Mouse (Mus musculus) stomach, postnatal 0 days (tissue): ENCODE measurements around the gene Hdhd5. TPM values are rescaled to one million over a fixed set of nuclear protein-coding genes. Genes with fewer than 3 reads are reported as not detected.

Experiments
- ATAC-seq: fragments of 200-750 bp; cut with Nextera tagmentation; 2 replicates; pipeline ENCODE4 v1.8.0; 2017; ENCODE audit not compliant: low FRiP score, low TSS enrichment
- DNase-seq: peaks from one replicate; pipeline ENCODE4 v3.0.0-alpha.2; 2016; ENCODE audit warnings: low spot score
- H3K27ac ChIP-seq: fragments of 300-500 bp; sonication (generic); replicated peaks from 2 replicates; pipeline ENCODE4 v1.5.1; 2014; ENCODE audit warnings: mild to moderate bottlenecking, control low read depth
- H3K27me3 ChIP-seq: fragments of 300-500 bp; sonication (generic); 2 replicates; pipeline ENCODE4 v1.6.1; 2014; ENCODE audit warnings: low read length; ENCODE audit not compliant: control insufficient read depth, insufficient read depth
- H3K36me3 ChIP-seq: fragments of 300-500 bp; sonication (generic); 2 replicates; pipeline ENCODE4 v1.6.1; 2014; ENCODE audit warnings: low read length, mixed read lengths; ENCODE audit not compliant: control insufficient read depth, insufficient read depth
- H3K4me1 ChIP-seq: fragments of 300-500 bp; sonication (generic); replicated peaks from 2 replicates; pipeline ENCODE4 v1.6.1; 2014; ENCODE audit warnings: antibody characterized with exemption; ENCODE audit not compliant: control insufficient read depth, insufficient read depth
- H3K4me2 ChIP-seq: fragments of 300-500 bp; sonication (generic); replicated peaks from 2 replicates; pipeline ENCODE4 v1.6.1; 2014; ENCODE audit warnings: low read depth, mild to moderate bottlenecking, control low read depth, moderate library complexity
- H3K4me3 ChIP-seq: fragments of 300-500 bp; sonication (generic); 2 replicates; pipeline ENCODE4 v1.5.1; 2014; ENCODE audit warnings: low read depth, low read length, control low read depth
- H3K9ac ChIP-seq: fragments of 300-500 bp; sonication (generic); 2 replicates; pipeline ENCODE4 v1.6.1; 2014; ENCODE audit warnings: mild to moderate bottlenecking, low read length, control low read depth, mixed read lengths
- H3K9me3 ChIP-seq: fragments of 300-500 bp; sonication (generic); 2 replicates; pipeline ENCODE4 v1.6.1; 2016; ENCODE audit warnings: low read length; ENCODE audit not compliant: control insufficient read depth
- CTCF ChIP-seq: IDR thresholded peaks from 2 replicates; pipeline ENCODE4 v1.5.1; 2016; ENCODE audit warnings: antibody characterized with exemption, low read depth, mild to moderate bottlenecking, moderate library complexity
- EP300 ChIP-seq: optimal IDR thresholded peaks from 2 replicates; pipeline ENCODE3; 2016; ENCODE audit warnings: antibody characterized with exemption
- WGBS: fragments of 180-500 bp; shearing (Covaris S2); extraction: QIAGEN DNeasy Blood & Tissue Kit; methylation state at CpG from one replicate; pipeline ENCODE4 v1.1.7; 2014; 5-methylcytosine and 5-hydroxymethylcytosine counted together
- polyA plus RNA-seq: library from polyadenylated mRNA; unstranded; fragments of >200 nt; fragmentation: Nextera tagmentation; extraction: Ambion mirVana; gene quantifications from 2 replicates; pipeline ENCODE4 v1.2.1, GENCODE M21; 2015

Hdhd5 gene
- polyA plus RNA-seq, 1 experiment from 2014 or later, result 8.5 TPM

- 78% methylated on average over 5 of the region's 5 CpGs for WGBS
- no peak; the same call in 1 of the 2 replicates for ATAC-seq
- Histone ChIP-seq H3K9me3 (no peaks in the 10 kb centered on the region), H3K9ac (no peak overlapping the region), H3K27me3 (no peaks in the 10 kb centered on the region), H3K36me3 (peaks cover 10% of the 10 kb centered on the region; the same call in 1 of the 2 replicates), H3K4me3 (no peak overlapping the region), H3K4me1 (no peaks in the 10 kb centered on the region), H3K4me2 (no peak overlapping the region), H3K27ac (no peak overlapping the region)
- no peak for DNase-seq
- TF ChIP-seq CTCF (no peak), EP300 (no peak)
Measured at GRCm38 (mm10) chr6:120519647-120520046, 11.5 kb downstream of the Hdhd5 start.

DNA sequence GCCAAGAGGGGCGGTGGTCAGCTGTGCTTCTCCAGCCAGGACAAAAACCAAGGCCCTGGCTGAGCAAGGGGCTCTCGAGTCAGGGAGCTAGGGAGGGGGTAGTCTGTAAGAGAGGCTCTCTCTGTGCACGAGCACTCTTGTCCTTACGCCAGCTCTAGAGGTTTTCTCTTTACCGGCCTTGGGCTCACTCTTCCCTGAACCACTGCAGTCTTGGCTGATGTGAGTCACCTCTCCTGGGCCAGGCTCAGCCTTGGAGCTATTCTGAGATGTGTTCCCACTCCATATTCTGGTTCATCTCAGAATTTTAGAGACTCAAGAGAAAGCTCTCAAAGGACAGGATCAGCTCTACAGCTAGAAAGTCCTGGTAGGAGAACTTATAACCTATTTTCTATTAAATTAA, 13.8 kb downstream of the Hdhd5 start:
- Histone ChIP-seq H3K4me2 (no peak overlapping the region), H3K36me3 (peaks cover 10% of the 10 kb centered on the region), H3K27ac (no peak overlapping the region), H3K4me3 (no peak overlapping the region), H3K27me3 (no peaks in the 10 kb centered on the region), H3K9ac (no peak overlapping the region), H3K9me3 (no peaks in the 10 kb centered on the region), H3K4me1 (no peaks in the 10 kb centered on the region)
- TF ChIP-seq EP300, result no peak
- TF ChIP-seq CTCF, result no peak
- no peak for DNase-seq
- no peak for ATAC-seq
- WGBS, result 81% methylated on average over 5 of the region's 5 CpGs

GRCm38 (mm10) chr6:120516879-120517278, 14.2 kb downstream of the Hdhd5 start:
- no peaks in the 10 kb centered on the region for H3K4me1 ChIP-seq
- no peak overlapping the region for H3K9ac ChIP-seq
- no peak for TF ChIP-seq EP300
- TF ChIP-seq CTCF, result no peak
- peaks cover 6% of the 10 kb centered on the region for H3K36me3 ChIP-seq
- ATAC-seq, result no peak
- H3K27me3 ChIP-seq, result no peaks in the 10 kb centered on the region
- WGBS, result 84% methylated on average over 6 of the region's 6 CpGs
- DNase-seq, result no peak
- H3K4me3 ChIP-seq, result no peak overlapping the region
- H3K27ac ChIP-seq, result no peak overlapping the region
- no peak overlapping the region for H3K4me2 ChIP-seq
- no peaks in the 10 kb centered on the region for H3K9me3 ChIP-seq

GRCm38 (mm10) chr6:120516422-120516821, 14.7 kb downstream of the Hdhd5 start:
- no peak for ATAC-seq
- DNase-seq, result no peak
- 82% methylated on average over 4 of the region's 4 CpGs for WGBS

GRCm38 (mm10) chr6:120511212-120511611, 19.9 kb downstream of the Hdhd5 start:
- TF ChIP-seq CTCF (no peak), EP300 (no peak)
- no peak overlapping the region for H3K27ac ChIP-seq
- H3K4me3 ChIP-seq, result no peak overlapping the region
- H3K27me3 ChIP-seq, result no peaks in the 10 kb centered on the region
- ATAC-seq (no peak), DNase-seq (no peak)
- no peak overlapping the region for H3K9ac ChIP-seq
- no peaks in the 10 kb centered on the region for H3K9me3 ChIP-seq
- no peaks in the 10 kb centered on the region for H3K4me1 ChIP-seq
- H3K36me3 ChIP-seq, result no peaks in the 10 kb centered on the region; the same call in none of the 2 replicates
- 85% methylated on average over 6 of the region's 6 CpGs for WGBS
- no peak overlapping the region for H3K4me2 ChIP-seq

More at GRCm38 (mm10) chr6:120516422-120516821, 14.7 kb downstream of the Hdhd5 start:
- no peak overlapping the region for H3K9ac ChIP-seq
- no peak overlapping the region for H3K27ac ChIP-seq
- peaks cover 4% of the 10 kb centered on the region for H3K36me3 ChIP-seq
- no peaks in the 10 kb centered on the region for H3K4me1 ChIP-seq
- H3K4me3 ChIP-seq, result no peak overlapping the region
- H3K4me2 ChIP-seq, result no peak overlapping the region
- H3K9me3 ChIP-seq, result no peaks in the 10 kb centered on the region
- H3K27me3 ChIP-seq, result no peaks in the 10 kb centered on the region
- TF ChIP-seq CTCF (no peak), EP300 (no peak)

DNA sequence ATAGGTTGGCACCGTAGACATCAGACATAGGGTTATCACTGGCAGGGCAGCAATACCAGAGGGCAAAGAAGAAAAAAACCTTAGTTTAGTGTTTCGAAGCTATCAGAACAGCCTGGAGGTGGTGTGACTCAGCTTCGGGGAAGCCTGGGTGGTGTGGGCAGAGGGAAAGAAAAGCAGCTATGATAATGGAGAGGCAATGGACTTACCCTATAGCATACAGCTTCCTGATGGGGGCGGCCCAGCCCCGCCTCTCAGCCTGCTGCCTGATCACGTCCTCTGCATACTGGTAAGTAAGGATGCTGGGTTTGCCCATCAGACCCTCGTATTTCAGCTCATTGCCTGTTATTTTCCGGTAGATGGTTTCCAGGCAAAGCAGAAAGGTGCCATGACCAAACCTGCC, 20.7 kb downstream of the Hdhd5 start:
- ATAC-seq, result no peak

More for the DNA sequence above, 20.7 kb downstream of the Hdhd5 start:
- H3K9ac ChIP-seq, result no peak overlapping the region
- DNase-seq, result no peak
- H3K36me3 ChIP-seq, result no peaks in the 10 kb centered on the region; the same call in none of the 2 replicates
- 79% methylated on average over 8 of the region's 8 CpGs for WGBS
- TF ChIP-seq CTCF (no peak), EP300 (no peak)
- H3K9me3 ChIP-seq, result no peaks in the 10 kb centered on the region
- no peak overlapping the region for H3K4me3 ChIP-seq
- H3K27ac ChIP-seq, result no peak overlapping the region
- no peaks in the 10 kb centered on the region for H3K27me3 ChIP-seq
- no peak overlapping the region for H3K4me2 ChIP-seq
- H3K4me1 ChIP-seq, result no peaks in the 10 kb centered on the region
